Mouse (Mus musculus) liver, embryonic 13.5 days (tissue): ENCODE results near the gene Cacnb4. TPM values are rescaled to one million over a fixed set of nuclear protein-coding genes. Genes with fewer than 3 reads are reported as not detected.

Source experiments
- ATAC-seq: fragments of 200-750 bp; cut with Nextera tagmentation; 2 replicates; pipeline ENCODE4 v1.8.0; 2017; ENCODE audit warnings: low read depth, mild to moderate bottlenecking, moderate number of reproducible peaks, moderate library complexity
- DNase-seq: peaks from one replicate; pipeline ENCODE4 v3.0.0; 2022
- H3K27ac ChIP-seq: fragments of 300-500 bp; sonication (generic); 2 replicates; pipeline ENCODE4 v1.5.1; 2015; ENCODE audit warnings: moderate library complexity, mild to moderate bottlenecking, inconsistent platforms
- H3K27me3 ChIP-seq: fragments of 300-500 bp; sonication (generic); 2 replicates; pipeline ENCODE4 v1.6.1; 2015; ENCODE audit warnings: mild to moderate bottlenecking, inconsistent platforms
- H3K36me3 ChIP-seq: fragments of 300-500 bp; sonication (generic); 2 replicates; pipeline ENCODE4 v1.6.1; 2015; ENCODE audit warnings: mild to moderate bottlenecking, inconsistent platforms
- H3K4me1 ChIP-seq: fragments of 300-500 bp; sonication (generic); replicated peaks from 2 replicates; pipeline ENCODE4 v1.6.1; 2015; ENCODE audit warnings: inconsistent platforms
- H3K4me2 ChIP-seq: fragments of 300-500 bp; sonication (generic); 2 replicates; pipeline ENCODE4 v1.6.1; 2015; ENCODE audit warnings: inconsistent platforms, mild to moderate bottlenecking, moderate library complexity
- H3K4me3 ChIP-seq: fragments of 300-500 bp; sonication (generic); replicated peaks from 2 replicates; pipeline ENCODE4 v1.5.1; 2015; ENCODE audit warnings: mild to moderate bottlenecking, inconsistent platforms
- H3K9ac ChIP-seq: fragments of 300-500 bp; sonication (generic); 2 replicates; pipeline ENCODE4 v1.6.1; 2015; ENCODE audit warnings: mild to moderate bottlenecking, inconsistent platforms
- H3K9me3 ChIP-seq: fragments of 300-500 bp; sonication (generic); replicated peaks from 2 replicates; pipeline ENCODE4 v1.6.1; 2016; ENCODE audit warnings: inconsistent platforms
- WGBS: fragments of 180-500 bp; shearing (Covaris S2); methylation state at CpG from one replicate; pipeline ENCODE4 v1.1.7; 2015; ENCODE audit not compliant: insufficient replicate concordance; 5-methylcytosine and 5-hydroxymethylcytosine counted together
- polyA plus RNA-seq: library from polyadenylated mRNA; unstranded; fragments of >200 nt; fragmentation: Nextera tagmentation; extraction: Ambion mirVana; gene quantifications from 2 replicates; pipeline ENCODE4 v1.2.1, GENCODE M21; 2015

The Cacnb4 gene
- polyA plus RNA-seq, 1 experiment from 2014 or later: 0.50 TPM

GRCm38 (mm10) chr2:52512865-52513388 is 163.7 kb downstream of the Cacnb4 start:
- no peaks in the 10 kb centered on the region for H3K36me3 ChIP-seq
- 0 out of 2 replicates have a peak, but pooled peaks cover 10% of the 10 kb centered on the region for H3K27me3 ChIP-seq
- no peak overlapping the region for H3K9ac ChIP-seq
- H3K4me3 ChIP-seq: no peak overlapping the region
- no peak for ATAC-seq
- DNase-seq: no peak
- H3K27ac ChIP-seq: no peak overlapping the region
- H3K9me3 ChIP-seq: no peaks in the 10 kb centered on the region
- no peaks in the 10 kb centered on the region for H3K4me1 ChIP-seq
- 41% methylated on average over 3 of the region's 3 CpGs for WGBS
- H3K4me2 ChIP-seq: no peak overlapping the region

DNA sequence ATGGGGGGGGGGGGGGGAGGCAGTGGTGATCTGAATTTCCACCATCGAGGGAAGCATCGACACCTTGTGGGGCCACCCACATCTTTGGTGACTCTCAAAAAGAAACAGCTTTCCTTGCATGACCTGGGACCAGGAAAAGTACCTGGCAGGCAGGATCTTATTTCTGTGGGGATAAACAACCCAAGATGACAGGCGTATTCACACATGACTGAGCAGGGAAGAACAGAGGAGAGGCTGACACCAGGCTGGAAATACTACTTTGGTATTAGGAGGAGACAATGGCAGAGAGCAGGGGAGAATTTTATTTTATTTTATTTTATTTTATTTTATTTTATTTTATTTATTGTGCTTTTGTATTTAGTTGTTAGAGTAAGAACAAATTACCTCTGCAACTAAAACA is 164.4 kb downstream of the Cacnb4 start:
- H3K9me3 ChIP-seq: no peaks in the 10 kb centered on the region
- ATAC-seq (no peak), DNase-seq (no peak)
- H3K27ac ChIP-seq: no peak overlapping the region
- WGBS: 73% methylated on average over 3 of the region's 3 CpGs
- no peak overlapping the region for H3K4me2 ChIP-seq
- H3K36me3 ChIP-seq: no peaks in the 10 kb centered on the region
- no peaks in the 10 kb centered on the region for H3K4me1 ChIP-seq
- 0 out of 2 replicates have a peak, but pooled peaks cover 10% of the 10 kb centered on the region for H3K27me3 ChIP-seq
- no peak overlapping the region for H3K9ac ChIP-seq
- no peak overlapping the region for H3K4me3 ChIP-seq

- DNase-seq: no peak
- H3K27ac ChIP-seq: no peak overlapping the region
- no peaks in the 10 kb centered on the region for H3K36me3 ChIP-seq
- ATAC-seq: no peak
- no peaks in the 10 kb centered on the region for H3K9me3 ChIP-seq
- no peak overlapping the region for H3K4me3 ChIP-seq
- WGBS: 62% methylated on average over 13 of the region's 13 CpGs
- H3K4me2 ChIP-seq: no peak overlapping the region
- H3K4me1 ChIP-seq: no peaks in the 10 kb centered on the region
- 0 out of 2 replicates have a peak, but pooled peaks cover 10% of the 10 kb centered on the region for H3K27me3 ChIP-seq
- no peak overlapping the region for H3K9ac ChIP-seq
Observed at GRCm38 (mm10) chr2:52511799-52512198, 164.8 kb downstream of the Cacnb4 start.

GRCm38 (mm10) chr2:52509779-52510500 is 166.7 kb downstream of the Cacnb4 start:
- no peak overlapping the region for H3K27ac ChIP-seq
- 0 out of 2 replicates have a peak, but pooled peaks cover 7% of the 10 kb centered on the region for H3K27me3 ChIP-seq
- H3K4me2 ChIP-seq: no peak overlapping the region
- WGBS: 73% methylated on average over 19 of the region's 19 CpGs
- ATAC-seq (no peak), DNase-seq (no peak)
- no peak overlapping the region for H3K4me3 ChIP-seq
- no peaks in the 10 kb centered on the region for H3K36me3 ChIP-seq
- H3K9ac ChIP-seq: no peak overlapping the region
- no peaks in the 10 kb centered on the region for H3K9me3 ChIP-seq
- no peaks in the 10 kb centered on the region for H3K4me1 ChIP-seq

- Histone ChIP-seq H3K4me1 (no peaks in the 10 kb centered on the region), H3K4me2 (no peak overlapping the region), H3K36me3 (no peaks in the 10 kb centered on the region), H3K9ac (no peak overlapping the region), H3K4me3 (no peak overlapping the region), H3K27me3 (peaks cover 3% of the 10 kb centered on the region; the same call in 1 of the 2 replicates), H3K9me3 (no peaks in the 10 kb centered on the region), H3K27ac (no peak overlapping the region)
- 62% methylated on average over 2 of the region's 2 CpGs for WGBS
- ATAC-seq (no peak), DNase-seq (no peak)
Observed at GRCm38 (mm10) chr2:52505164-52505563, 171.5 kb downstream of the Cacnb4 start.

- no peak overlapping the region for H3K27ac ChIP-seq
- peaks cover 3% of the 10 kb centered on the region; the same call in 1 of the 2 replicates for H3K27me3 ChIP-seq
- H3K4me1 ChIP-seq: no peaks in the 10 kb centered on the region
- H3K9ac ChIP-seq: no peak overlapping the region
- H3K36me3 ChIP-seq: no peaks in the 10 kb centered on the region
- no peak for ATAC-seq
- no peak overlapping the region for H3K4me2 ChIP-seq
- no peaks in the 10 kb centered on the region for H3K9me3 ChIP-seq
- DNase-seq: no peak
- WGBS: 70% methylated on average over 3 of the region's 3 CpGs
- no peak overlapping the region for H3K4me3 ChIP-seq
Observed at GRCm38 (mm10) chr2:52504762-52505161, 171.9 kb downstream of the Cacnb4 start.

DNA sequence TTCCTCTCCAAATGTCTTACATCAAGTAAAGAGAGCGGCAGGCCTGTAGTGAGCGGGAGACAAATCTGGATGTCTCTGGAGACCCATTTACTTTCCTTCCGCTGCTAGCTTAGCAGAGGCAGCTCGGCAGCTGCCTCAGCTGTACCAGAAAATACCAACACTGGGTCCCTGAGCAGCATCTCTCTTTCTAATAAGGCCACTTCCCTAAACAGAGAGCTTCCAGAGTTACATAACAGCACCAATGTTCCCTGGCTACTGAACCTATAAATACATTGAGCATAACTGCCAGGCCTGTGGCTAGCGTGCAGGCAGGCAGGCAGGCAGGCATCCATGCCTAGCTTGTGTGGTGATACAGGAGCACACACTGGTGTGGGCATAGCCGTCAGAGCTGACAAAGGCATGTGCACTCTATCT is 176.8 kb downstream of the Cacnb4 start:
- H3K4me3 ChIP-seq: no peak overlapping the region
- no peaks in the 10 kb centered on the region for H3K4me1 ChIP-seq
- DNase-seq: no peak
- peaks cover 3% of the 10 kb centered on the region; the same call in 1 of the 2 replicates for H3K27me3 ChIP-seq
- WGBS: 69% methylated on average over 6 of the region's 6 CpGs
- H3K9me3 ChIP-seq: no peaks in the 10 kb centered on the region
- H3K27ac ChIP-seq: no peak overlapping the region
- H3K9ac ChIP-seq: no peak overlapping the region
- no peaks in the 10 kb centered on the region for H3K36me3 ChIP-seq
- no peak overlapping the region for H3K4me2 ChIP-seq
- no peak for ATAC-seq

DNA sequence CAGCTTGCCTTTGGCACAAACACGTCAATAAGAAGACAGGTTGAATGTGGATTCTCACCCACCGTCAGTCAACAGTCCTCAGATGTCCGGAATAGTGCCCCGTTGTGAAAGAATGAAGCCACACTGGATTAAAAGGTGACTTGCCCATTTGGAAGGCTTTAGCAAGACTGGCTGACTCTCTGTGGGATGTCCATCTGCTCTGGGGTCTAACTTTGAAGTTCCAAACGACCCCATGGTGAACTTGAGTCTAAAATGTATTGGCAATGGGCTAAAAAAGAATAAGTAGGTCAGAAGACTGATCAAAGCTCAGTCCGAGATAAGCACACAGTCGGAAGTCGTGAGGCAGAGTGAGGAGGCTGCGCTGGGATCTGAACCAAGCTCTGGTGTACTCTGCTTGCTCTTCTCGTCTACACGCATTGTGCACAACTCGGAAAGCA is 177.5 kb downstream of the Cacnb4 start:
- Histone ChIP-seq H3K36me3 (no peaks in the 10 kb centered on the region), H3K4me3 (no peak overlapping the region), H3K27me3 (peaks cover 3% of the 10 kb centered on the region; the same call in 1 of the 2 replicates), H3K4me2 (no peak overlapping the region), H3K9me3 (no peaks in the 10 kb centered on the region), H3K9ac (no peak overlapping the region), H3K4me1 (no peaks in the 10 kb centered on the region), H3K27ac (no peak overlapping the region)
- ATAC-seq: no peak
- DNase-seq: no peak
- 72% methylated on average over 12 of the region's 12 CpGs for WGBS

- Histone ChIP-seq H3K9me3 (no peaks in the 10 kb centered on the region), H3K9ac (no peak overlapping the region), H3K36me3 (no peaks in the 10 kb centered on the region), H3K27ac (no peak overlapping the region), H3K4me3 (no peak overlapping the region), H3K4me1 (no peaks in the 10 kb centered on the region), H3K4me2 (no peak overlapping the region), H3K27me3 (0 out of 2 replicates have a peak, but pooled peaks cover 3% of the 10 kb centered on the region)
- 68% methylated on average over 11 of the region's 11 CpGs for WGBS
- DNase-seq (no peak), ATAC-seq (no peak)
Observed at GRCm38 (mm10) chr2:52495097-52495694, 181.4 kb downstream of the Cacnb4 start.

DNA sequence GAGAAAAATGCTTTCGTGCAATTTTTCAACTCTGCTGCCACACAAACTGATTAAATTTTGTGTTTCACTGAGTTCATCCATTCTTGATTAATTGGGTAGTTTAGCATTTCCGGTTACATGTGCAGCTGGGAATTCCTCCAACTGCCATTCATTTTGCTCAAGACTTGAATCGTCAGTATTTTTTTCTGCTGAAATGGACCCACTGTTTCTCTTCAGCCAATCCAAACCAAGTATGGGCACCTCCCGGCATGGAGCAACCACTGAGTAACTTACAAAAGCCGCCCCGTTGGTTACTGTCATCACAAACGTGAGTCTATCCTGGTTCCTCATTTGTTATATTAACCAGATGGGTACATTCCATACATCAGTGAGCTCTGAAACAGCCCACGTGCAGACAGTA is 182.4 kb downstream of the Cacnb4 start:
- Histone ChIP-seq H3K9ac (no peak overlapping the region), H3K36me3 (no peaks in the 10 kb centered on the region), H3K9me3 (no peaks in the 10 kb centered on the region), H3K4me2 (no peak overlapping the region), H3K27ac (no peak overlapping the region), H3K27me3 (0 out of 2 replicates have a peak, but pooled peaks cover 3% of the 10 kb centered on the region), H3K4me3 (no peak overlapping the region), H3K4me1 (no peaks in the 10 kb centered on the region)
- ATAC-seq (no peak), DNase-seq (no peak)
- WGBS: 59% methylated on average over 8 of the region's 8 CpGs

DNA sequence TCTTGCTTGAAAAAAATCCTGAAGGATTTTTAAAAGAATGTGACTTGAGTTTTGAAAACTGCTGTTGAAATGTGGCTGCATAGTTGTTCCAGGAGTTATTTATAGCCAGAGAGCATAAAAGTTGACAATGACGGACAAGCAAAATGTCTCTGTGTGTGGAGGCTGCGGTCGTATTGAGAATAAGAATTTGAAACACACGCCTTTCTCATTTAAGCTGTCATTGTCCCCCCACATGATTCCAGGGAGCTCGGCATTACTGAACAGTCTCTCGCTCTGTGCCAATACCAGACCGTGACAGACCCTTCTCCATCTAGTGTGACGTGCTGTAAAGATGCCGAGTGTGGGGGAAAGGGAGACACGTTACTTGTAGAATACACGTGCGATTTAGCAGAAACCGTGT is 183.8 kb downstream of the Cacnb4 start:
- WGBS: 75% methylated on average over 13 of the region's 13 CpGs
- no peaks in the 10 kb centered on the region for H3K4me1 ChIP-seq
- H3K27ac ChIP-seq: no peak overlapping the region

More for the DNA sequence above, 183.8 kb downstream of the Cacnb4 start:
- Histone ChIP-seq H3K4me3 (no peak overlapping the region), H3K27me3 (0 out of 2 replicates have a peak, but pooled peaks cover 3% of the 10 kb centered on the region), H3K9me3 (no peaks in the 10 kb centered on the region), H3K4me2 (no peak overlapping the region), H3K36me3 (no peaks in the 10 kb centered on the region), H3K9ac (no peak overlapping the region)
- ATAC-seq (no peak), DNase-seq (no peak)
